Mouse (Mus musculus) CH12.LX (cell line): Measurements from ENCODE around the gene Klhl36.

Experiments used
- CHD2 ChIP-seq: IDR thresholded peaks from 2 replicates; pipeline ENCODE4 v1.6.1; 2011; ENCODE audit warnings: low read length, improper control_type of control experiment
- CTCF ChIP-seq, 2 experiments: IDR thresholded peaks in 1 of 2; conservative IDR thresholded peaks in 1 of 2; 2 replicates each; pipeline ENCODE4 v1.5.1; 2011 to 2012; ENCODE audit warnings: low read depth in 2 of 2, low read length in 2 of 2, improper control_type of control experiment in 1 of 2, inconsistent platforms in 1 of 2, mild to moderate bottlenecking in 1 of 2, moderate library complexity in 1 of 2
- MAFK ChIP-seq: IDR thresholded peaks from 2 replicates; pipeline ENCODE4 v1.6.1; 2011; ENCODE audit warnings: low read length, improper control_type of control experiment; ENCODE audit not compliant: insufficient replicate concordance
- POLR2A ChIP-seq: IDR thresholded peaks from 2 replicates; pipeline ENCODE4 v1.6.1; 2011; ENCODE audit warnings: low read depth, mild to moderate bottlenecking, improper control_type of control experiment, low read length
- POLR2AphosphoS2 ChIP-seq: IDR thresholded peaks from 2 replicates; pipeline ENCODE4 v1.6.1; 2011; ENCODE audit warnings: low read depth, low read length, improper control_type of control experiment
- TCF12 ChIP-seq: IDR thresholded peaks from 2 replicates; pipeline ENCODE4 v1.6.1; 2014; ENCODE audit warnings: low read depth, mild to moderate bottlenecking, inconsistent platforms, low read length, improper control_type of control experiment
- USF2 ChIP-seq: conservative IDR thresholded peaks from 2 replicates; pipeline ENCODE4 v1.6.1; 2011; ENCODE audit warnings: low read depth, low read length, improper control_type of control experiment
- ZMIZ1 ChIP-seq: IDR thresholded peaks from 2 replicates; pipeline ENCODE4 v1.6.1; 2012; ENCODE audit warnings: low read depth, mild to moderate bottlenecking, inconsistent platforms, low read length, improper control_type of control experiment

DNA sequence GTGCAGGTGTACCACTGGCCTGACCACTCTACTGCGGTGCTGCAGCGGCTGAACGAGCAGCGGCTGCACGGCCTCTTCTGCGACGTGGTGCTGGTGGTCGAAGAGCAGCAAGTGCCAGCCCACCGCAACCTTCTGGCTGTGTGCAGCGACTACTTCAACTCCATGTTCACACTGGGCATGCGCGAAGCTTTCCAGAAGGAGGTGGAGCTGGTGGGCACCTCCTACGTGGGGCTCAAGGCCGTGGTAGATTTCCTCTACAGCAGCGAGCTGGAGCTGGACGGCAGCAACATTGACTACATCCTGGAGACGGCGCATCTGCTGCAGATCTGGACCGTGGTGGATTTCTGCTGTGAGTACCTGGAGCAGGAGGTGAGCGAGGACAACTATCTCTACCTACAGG lies 7.5 kb downstream of the Klhl36 start:
- TF ChIP-seq MAFK (no peak), POLR2A (no peak), CTCF (conservative IDR thresholded peaks at IDR 0.05 in 1 of 2, IDR thresholded peaks at IDR 0.05 in 1 of 2; ENCODE audit: low read depth in 2 of 2, low read length in 2 of 2) (no peak), ZMIZ1 (no peak), CHD2 (no peak), USF2 (no peak), POLR2AphosphoS2 (no peak), TCF12 (no peak)
